Mouse (Mus musculus) 3134 (cell line): ENCODE measurements around the gene Htr5a.

ENCODE experiments used
- DNase-seq: peaks from one replicate; pipeline ENCODE4 v3.0.0-alpha.2; 2011; ENCODE audit warnings: low spot score; ENCODE audit not compliant: insufficient read length; ENCODE audit errors: extremely low read depth

The Htr5a gene

GRCm38 (mm10) chr5:27880329-27881036, 38.5 kb downstream of the Htr5a start:
- no peak for DNase-seq

GRCm38 (mm10) chr5:27881261-27881660, 39.3 kb downstream of the Htr5a start:
- DNase-seq, result no peak

GRCm38 (mm10) chr5:27888080-27888479, 46.1 kb downstream of the Htr5a start:
- DNase-seq, result no peak

- DNase-seq, result no peak
These were observed 54.0 kb downstream of the Htr5a start for GRCm38 (mm10) chr5:27895961-27896360.

GRCm38 (mm10) chr5:27899756-27900155, 57.8 kb downstream of the Htr5a start:
- DNase-seq, result no peak

- DNase-seq, result no peak
These were observed 58.2 kb downstream of the Htr5a start for GRCm38 (mm10) chr5:27900186-27900585.
